Mouse (Mus musculus) WW6 (cell line): ENCODE data around the gene Bfar.
"Not testable (repeated sequence)": the region's sequence is repeated elsewhere in the genome, so short reads cannot be mapped to it uniquely, and the experiment has no call there.

Source experiments
- DNase-seq: peaks from one replicate; pipeline ENCODE4 v3.0.0-alpha.2; 2013; ENCODE audit warnings: low read depth, low spot score

Gene Bfar

DNA sequence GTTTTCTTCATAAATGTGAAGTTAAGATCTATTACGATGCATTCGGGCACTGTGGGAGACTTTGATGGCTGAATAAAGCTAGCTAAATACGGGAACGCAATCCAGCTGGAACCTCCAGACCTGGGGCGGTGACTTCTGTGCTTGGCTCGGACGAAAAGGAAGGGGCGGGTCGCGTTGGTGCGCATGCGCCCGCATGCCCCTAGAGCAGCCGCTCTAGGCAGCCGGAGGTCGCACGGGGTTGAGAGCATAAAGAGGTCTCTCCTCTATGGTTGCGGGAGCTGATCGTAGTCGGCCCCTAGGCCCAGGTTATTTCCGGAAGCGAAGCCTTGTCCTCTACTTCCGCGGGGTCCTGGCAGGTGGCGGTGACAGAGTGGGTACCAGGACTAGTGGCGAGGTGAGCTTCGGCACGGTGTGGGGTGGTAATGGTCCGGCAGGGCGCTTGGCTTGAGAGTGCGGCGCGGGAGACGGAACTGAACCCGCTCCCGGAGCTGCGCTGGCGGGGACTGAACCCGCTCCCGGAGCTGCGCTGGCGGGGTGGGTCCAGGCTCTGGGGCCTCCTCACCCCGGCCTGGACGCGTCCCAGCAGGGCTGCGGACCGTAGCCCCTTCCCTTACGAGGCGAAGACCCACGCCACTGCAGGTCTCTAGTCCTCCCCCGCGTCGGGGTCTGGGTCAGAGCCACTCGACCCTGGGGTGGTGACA is at the start of gene Bfar, which contains the start of gene 3110001I22Rik:
Bfar (plus strand) TSS at position 174 of the 701 bp plus-strand sequence.
3110001I22Rik (plus strand) TSS at position 245 of the 701 bp plus-strand sequence.
- DNase-seq, result peak; percentile 85

DNA sequence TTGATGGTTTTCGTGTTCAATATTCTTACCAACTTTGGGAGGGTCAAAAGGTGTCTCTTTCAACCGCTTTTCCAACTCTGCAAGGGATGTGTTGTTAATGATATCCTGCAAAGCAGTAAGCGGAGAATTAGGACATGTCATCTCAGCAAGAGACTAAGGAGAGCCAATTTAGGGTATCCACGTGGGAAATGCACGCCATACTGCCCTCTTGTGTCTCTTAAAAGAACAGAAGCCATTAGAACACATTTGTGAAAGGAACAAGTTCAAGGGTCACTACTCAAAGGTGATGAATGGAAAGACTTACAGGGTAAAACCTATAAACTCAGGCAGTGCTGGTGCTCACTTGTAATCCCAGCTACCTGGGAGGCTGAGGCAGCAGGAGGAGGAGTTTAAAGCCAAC is 43.3 kb upstream of the Bfar start:
- no peak for DNase-seq

DNA sequence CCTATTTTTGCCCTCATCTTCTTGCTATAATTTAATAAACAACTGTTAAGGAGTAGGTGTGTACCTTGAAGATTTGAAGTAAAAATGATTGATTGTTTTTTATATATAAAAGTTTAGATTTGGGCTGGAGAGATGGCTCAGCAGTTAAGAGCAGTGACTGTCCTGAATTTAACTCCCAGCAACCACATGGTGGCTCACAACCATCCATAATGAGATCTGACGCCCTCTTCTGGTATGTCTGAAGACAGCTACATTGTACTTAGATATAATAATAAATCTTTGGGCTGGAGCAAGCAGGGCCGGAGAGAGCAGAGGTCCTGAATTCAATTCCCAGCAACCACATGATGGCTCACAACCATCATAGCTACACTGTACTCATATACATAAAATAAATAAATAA is 33.5 kb upstream of the Bfar start:
- not testable (repeated sequence) for DNase-seq

DNA sequence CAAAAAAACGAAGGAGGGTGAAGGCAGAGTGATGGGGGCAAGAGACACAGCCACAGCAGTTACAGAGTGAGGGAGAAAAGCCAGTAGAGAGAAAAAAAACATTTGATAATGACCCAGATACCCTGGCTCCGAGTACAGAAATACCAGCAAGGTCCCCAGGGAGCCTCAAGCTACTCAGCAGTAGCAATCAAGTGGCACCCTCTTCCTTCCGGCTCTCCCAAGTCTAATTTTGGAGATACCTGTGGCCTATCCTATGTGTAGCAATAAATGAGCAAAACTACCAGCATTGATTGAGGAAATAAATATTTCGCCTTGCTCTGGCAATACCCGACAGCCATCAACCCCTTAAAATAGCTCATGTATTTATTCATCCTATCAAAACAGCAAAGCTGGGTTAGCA is 32.1 kb upstream of the Bfar start:
- DNase-seq, result no peak

DNA sequence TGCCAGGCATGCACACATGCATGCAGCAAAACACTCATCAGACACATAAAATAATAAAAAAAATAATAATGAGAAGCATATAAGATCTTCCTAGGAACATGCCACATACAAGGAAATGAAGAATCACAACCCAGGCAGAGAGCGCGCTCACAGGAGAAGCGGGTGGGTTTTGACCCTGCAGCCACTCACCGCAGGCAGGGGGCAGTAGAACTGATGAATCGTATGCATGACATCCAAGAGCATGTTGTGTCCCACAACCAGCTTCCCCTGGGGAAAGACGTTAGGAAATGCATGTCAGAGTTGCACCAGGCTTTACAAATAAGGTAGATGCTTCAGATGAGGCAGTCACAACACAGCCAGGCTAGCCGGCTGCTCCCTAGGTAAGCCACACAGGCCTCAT is 31.6 kb upstream of the Bfar start:
- DNase-seq, result peak; percentile 28

DNA sequence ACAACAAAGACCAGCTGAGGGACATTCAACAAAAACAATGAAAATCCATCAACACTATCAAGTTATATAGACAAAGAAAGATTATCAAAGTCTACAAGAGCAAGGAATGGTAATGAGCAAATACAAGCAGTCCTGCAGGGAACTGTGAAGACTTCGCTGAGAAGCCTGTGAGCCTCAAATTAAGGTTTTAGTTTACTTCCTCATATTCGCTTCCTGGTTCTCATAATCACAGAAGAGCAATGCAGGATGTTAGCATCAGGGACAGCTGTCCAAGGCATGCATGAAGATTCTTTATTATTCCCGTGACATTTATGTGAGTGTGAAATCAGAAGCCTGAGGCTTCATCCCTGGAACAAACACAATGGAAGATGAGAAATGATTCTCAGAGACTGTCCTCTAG is 27.2 kb upstream of the Bfar start:
- DNase-seq, result no peak

DNA sequence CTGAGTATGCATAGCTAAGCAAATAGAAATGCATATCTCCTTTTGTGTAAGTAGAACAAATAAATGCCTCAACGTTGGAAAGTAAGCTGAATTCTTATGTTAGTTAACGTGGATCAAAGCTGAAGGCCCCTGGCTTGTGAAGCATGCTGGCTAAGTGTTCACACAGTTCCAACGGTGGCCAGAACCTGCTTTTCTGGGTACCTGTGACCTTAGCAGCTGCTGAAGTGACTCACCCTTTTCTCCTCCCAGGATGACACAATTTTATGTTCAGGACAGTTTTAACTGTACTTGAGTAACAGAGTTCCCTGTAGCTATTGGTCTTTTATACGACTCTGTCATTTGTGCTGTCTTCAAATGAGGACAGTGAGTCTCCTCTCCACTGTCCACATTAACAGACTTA is 25.7 kb upstream of the Bfar start:
- no peak for DNase-seq

DNA sequence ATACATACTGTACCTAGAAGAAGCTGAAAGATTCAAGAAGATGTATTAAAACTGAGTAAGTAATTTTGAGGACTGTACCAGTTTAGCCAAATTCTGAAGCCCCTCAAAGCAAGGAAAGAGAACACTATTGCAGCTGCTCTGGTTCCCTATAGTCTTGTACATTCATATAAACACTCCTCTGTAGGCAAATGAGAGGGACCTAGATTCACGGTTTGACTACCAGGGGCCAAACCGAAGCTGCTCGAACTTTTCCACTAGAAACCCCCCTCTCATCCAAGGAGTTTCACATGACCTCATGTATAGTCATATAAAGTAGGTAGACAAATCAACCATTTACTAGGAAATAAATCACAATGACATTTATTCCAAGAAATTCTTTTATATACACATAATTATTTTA is 12.8 kb upstream of the Bfar start:
- DNase-seq, result no peak

DNA sequence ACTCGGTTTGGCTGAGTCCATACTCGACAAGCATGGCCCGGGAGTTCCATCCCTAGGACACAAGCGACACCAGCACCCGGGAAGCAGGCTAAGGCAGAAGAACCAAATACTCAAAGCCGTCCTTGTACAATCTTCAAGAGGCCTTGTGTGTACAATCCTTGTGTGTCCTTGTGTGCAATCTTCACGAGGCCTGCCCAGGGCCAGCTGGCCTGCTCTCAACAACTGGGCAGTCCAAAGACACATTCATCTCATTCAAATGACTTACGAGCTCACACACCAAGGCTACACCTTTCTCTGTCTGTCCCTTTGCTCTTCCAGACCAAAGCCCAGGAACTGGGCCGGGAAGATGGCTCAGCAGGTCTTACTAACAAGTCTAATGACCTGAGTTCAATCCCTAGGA is 10.9 kb upstream of the Bfar start:
- DNase-seq, result no peak

DNA sequence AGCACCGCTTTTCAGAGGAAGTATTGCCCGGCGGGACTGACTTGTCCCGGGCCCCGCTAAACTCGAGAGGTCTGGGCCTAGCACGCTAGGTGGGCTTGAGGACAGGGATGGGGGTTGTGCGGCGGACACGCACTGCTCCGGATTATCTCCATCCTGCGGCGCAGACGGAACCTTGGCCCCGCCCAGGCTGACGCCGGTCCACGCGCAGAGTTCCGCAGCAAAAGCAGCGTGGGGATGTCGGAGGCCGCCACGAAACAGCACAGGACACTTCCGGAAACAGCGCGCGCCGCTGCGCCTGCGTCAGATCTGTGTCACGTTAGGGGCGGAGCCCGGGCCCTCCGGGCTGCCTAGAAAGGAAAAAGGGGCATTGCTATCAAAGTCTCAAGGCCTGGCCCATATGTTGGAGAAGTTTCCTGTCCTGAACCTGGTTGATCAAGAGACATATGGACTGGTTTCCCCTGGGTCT is 3.7 kb upstream of the Bfar start, which contains the start of gene Parn:
Parn (minus strand) TSS at position 293 of the 466 bp plus-strand sequence.
- peak; percentile 79 for DNase-seq

DNA sequence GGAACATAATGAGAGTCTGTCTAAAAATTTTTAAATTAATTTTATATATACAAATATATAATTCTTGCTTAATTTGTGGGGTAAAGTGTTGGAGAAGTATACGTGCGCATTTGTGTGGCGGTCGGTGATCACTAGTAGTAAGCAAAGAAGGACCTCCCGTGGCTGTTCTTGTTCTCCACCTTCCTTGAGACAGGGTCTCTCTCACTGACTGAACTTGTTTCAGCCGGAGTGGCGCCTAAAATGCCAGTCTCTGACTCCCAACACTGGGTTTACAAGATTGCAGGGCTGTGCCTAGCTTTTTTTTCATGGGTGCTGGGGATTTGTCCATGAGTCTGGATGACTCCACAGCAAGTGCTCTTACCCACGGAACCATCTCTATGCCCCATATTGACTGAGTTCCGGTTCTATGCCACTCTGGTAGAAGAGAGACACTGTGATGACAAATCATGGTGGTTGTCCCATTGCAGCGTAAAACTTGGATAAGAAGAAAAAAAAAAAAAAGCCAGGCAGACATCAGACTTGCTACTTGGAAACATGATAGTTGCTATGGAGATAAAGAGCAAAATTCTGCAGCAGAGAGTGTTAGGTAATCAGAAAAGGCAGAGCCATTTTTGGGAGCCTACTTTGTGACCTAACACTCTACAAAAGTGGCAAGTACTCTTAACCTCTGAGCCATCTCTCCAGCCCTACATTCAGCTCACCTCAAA is 3.1 kb upstream of the Bfar start:
- no peak for DNase-seq

DNA sequence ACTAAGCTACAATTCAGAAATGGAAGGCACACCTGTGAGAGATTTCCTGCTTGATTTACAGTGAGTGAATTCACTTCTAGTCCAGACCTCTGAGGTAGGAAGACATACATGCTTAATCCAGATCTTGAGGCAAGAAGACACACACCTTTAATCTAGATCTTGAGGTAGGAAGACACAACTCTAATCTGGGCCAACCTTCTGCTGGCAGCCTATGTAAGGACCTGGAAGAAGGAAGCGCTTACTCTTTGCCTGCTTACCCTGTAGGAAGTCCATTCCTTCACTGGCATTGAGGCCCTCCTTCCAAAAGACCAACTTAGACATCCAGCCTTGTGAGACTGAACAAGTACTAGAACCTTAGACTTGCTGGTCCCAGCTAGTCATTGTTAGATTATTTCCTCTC is 2.4 kb upstream of the Bfar start:
- no peak for DNase-seq

DNA sequence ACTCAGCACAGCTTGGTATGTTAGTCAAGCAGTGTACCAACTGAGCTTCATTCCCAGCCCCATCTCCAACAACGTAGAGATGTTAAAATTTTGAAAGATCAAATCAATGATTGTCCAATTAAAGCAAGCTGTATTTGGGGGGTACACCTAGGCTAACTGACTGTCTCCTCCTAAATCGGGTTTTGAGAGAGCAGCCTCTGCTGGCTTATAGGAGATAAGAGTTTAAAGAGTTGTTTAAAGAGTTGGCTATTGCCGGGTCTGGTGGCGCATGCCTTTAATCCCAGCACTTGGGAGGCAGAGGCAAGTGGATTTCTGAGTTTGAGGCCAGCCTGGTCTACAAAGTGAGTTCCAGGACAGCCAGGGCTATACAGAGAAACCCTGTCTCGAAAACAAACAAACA is 762 bp upstream of the Bfar start:
- not testable (repeated sequence) for DNase-seq

DNA sequence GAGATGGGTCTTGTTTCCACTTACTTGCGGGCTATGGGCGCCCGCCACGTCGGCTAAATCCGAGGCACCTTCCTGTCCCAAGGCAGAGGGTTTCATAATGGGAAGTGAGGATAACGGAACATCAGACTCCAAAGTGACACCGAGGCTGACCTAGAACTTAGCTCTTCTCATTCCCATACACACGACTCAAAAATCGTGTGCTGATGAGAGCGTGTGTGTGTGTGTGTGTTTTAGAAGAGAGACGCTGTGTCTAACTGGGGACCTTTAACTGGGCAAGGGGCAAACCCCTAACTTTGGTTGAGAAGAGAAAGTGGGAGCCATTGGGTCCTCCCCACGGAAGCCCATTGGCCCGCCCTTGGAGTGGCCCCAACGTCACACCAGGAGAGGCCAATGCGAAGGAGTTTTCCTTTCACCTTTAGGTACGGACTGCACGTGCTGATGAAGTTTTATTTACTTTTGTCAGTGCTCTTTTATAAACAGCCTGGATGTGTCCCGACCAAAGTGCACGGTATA is 784 bp downstream of the Bfar start:
- no peak for DNase-seq

DNA sequence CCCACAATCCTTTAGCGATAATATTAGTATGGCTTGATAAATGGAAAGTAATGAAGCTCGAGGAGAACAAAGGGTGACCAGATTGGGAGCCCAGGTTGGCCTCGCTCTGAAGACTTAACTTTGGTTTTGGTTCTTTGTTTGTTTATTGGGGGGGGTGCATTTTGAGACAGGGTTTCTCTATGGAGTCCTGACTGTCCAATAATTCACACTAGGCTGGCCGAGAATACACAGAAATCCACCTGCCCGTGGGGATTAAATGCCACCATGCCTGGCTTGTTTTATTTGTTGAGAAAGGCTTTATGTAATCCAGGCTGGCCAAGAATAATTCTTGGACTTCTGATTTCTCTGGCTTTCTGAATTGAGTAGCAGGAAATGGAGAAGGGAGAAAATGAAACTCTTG is 1.5 kb downstream of the Bfar start:
- no peak for DNase-seq

DNA sequence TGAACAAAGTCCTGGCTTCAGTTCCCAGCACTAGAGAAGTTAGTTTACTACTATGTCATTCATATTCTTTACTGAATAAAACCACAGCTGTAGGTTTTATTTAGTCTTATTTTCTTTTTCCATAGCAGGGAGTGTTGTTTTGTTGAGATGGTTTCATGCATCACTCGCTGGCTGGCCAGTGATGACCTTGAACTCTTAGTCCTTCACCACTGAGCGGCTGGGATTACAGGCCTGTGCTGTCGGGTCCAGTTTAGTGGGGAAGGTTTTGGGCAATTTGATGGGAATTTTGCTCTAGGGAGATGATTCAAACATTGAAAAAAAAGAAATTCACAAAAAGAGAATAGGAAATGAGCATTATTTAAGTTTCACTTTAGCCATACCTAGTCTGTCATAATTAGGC is 2.9 kb downstream of the Bfar start:
- DNase-seq, result no peak

DNA sequence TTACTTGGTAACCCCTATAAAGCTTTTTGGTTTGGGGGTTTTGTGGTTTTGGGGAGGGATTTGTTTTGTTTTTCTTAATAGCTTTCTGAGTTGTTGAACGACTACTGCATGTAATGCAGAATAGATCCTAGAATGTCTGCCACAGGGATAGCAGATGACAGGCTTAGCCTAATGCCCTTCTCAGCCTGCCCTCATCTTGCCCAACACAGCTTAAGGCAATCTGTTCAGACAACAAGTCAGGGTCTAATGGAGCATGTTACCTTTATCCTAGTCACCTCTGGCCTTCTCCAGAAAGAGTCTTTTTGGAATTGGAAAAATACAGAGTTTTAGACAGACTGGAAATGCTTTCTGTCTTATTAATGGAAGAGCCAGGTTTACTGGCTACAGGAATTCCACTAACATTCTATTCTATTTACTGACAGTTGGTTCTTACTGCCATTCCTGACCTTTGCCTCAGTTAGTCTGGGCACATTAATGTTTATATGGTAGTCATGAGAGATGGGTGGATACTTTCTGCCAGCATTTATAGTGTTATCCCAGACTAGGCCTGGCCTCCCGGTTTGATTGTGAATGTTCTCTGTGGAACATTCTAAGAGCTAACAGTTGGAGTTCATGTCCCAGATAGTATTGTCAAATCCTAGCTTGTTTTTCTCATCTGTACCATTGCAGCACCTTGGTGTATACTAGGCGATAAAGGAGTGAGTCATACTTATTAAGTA is 7.1 kb downstream of the Bfar start:
- DNase-seq, result no peak

DNA sequence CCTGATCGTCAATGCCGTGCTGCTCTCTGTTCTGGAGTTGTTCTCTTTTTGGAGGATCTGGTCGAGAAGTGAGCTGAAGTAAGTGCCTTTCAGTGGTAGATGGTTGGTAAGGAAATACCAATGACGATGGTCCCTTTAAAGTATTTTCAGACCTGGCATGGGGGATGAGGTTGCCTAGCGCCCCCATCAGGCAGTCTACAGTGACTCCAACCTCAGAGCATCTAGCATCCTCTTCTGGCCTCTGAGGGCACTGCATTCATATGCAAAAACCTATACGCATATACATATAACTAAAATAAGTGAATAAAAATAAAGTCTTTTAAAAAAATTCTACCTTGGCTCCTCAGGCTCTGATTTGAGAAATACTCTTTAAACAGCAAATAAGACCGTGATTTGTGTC is 27.3 kb downstream of the Bfar start:
- no peak for DNase-seq

DNA sequence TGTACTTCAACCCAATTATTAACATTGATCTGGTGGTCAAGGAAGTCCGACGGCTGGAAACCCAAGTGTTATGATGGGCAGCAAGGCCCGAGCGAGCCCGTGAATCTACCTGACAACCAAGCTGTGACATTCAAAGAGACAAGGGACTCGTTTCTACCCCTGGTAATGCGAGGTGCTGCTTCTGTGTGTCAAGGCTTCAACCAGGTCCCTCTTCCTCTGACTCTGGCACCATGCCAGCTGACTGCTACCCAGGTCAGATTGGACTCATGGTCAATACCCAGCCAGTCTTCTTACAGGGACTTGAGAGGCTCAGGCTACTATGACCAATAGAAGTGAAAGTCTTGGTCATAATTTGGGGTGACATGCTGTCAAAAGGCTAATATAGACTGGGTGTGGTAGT is 30.5 kb downstream of the Bfar start:
- no peak for DNase-seq

DNA sequence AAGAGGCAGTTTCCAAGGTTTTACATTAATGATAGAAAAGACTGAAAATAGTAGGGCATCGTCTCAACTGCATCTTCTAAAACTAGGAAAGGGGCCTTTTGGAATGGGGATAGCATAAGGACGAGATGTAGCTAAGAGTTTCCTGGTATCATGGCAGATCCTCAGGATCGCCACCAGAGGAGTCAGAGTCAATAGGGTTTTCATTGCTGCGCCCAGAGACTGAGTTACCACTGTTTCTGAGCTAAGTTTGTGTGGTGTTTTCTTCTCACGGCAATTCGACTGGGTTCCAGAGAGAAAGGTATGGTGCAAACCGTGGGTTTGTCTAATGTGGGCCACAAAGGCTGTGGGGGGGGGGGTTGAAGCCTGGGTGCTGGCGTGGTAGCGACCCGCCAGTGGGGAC is 33.0 kb downstream of the Bfar start:
- DNase-seq, result no peak

DNA sequence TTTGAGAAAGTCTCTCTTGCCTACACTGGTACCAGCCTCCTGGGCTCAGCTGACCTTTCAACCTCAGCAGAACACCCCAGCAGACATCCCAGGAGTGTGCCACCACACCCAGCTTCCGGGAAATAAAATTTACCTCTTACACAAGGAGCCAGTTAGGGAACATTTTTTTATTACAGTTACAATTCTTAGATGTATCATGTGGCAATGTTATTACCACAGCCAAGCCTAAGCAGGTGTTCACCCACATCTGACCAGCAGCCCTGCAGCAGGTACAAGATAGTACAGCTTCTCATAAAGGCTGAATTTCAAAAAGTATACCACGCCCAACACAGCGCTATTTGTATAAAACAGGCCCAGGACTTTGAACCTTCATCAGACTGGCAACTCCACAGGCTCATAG is 43.3 kb downstream of the Bfar start:
- DNase-seq, result no peak

DNA sequence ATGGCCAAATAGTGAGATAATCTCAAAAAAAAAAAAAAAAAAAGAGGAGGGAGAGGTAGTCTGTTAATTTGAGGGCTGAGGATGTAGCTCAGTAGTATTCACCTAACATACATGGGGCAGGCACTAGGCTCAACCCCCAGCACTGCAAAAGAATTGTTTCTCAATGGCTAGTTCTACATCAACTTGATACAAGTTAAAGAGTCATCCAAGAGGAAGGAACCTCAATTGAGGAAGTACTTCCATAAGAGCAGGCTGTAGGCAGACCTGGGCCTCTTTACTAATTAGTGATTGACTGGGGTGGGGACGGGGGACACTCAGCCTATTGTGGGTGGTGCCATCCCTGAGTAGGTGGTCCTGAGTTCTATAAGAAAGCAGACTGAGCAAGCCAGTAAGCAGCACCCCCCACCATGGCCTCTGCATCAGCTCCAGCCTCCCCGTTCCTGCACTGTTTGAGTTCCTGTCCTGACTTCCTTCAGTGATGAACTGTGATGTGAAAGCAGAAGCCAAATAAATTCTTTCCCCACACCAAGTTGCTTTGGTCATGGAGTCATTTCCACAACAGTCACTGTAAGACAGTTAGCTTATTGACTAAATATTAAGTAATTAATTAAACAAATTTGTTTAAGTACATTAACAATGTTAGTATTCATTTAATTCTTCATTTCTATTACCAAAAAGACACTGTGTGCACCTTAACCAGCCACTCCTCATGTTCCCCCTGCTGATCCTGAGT is 45.3 kb downstream of the Bfar start:
- DNase-seq, result no peak
